Mouse (Mus musculus) 3134 (cell line): Measurements from ENCODE around the gene Tspan11.

Experiments used
- DNase-seq: peaks from one replicate; pipeline ENCODE4 v3.0.0-alpha.2; 2011; ENCODE audit warnings: low spot score; ENCODE audit not compliant: insufficient read length; ENCODE audit errors: extremely low read depth

The Tspan11 gene

DNA sequence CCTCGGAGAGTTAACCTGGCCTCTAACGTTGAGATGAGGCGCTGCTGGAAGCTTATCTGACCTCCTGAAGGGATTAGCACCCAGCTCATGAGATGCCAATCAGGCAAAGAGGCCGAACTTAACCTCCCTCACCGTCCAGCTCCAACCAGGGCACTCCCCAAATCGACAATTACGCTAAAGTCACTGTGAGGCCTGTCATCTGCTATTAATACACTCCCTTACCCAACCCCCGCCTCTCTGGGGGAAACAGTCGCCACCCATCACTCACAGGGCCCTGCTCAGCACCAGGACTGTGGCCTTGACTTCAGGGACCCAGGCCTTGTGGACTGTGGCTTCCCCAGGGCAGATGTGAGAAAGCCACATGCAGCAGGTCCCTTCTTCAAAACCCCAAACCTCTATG lies 99.0 kb downstream of the Tspan11 start:
- DNase-seq = no peak

DNA sequence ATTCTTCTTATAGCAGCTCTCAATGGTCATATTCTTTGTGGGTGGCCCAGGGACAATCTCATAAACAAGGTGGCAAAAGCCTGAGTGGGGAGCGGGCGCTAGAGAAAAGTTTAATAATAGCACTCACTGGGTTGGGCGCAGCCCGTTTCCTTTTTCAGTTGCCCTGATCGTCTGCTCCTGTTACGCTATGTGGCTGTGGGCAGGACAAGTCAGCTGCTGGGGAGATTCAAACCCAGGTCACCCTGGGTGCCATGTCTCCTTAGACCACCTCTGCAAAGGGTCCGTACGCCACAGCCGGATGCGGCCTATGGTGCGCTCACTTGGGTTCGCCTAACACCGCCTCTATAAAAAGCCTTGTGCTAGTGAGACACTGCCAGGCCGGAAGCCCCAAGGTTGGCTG lies 100.0 kb downstream of the Tspan11 start:
- DNase-seq = no peak

DNA sequence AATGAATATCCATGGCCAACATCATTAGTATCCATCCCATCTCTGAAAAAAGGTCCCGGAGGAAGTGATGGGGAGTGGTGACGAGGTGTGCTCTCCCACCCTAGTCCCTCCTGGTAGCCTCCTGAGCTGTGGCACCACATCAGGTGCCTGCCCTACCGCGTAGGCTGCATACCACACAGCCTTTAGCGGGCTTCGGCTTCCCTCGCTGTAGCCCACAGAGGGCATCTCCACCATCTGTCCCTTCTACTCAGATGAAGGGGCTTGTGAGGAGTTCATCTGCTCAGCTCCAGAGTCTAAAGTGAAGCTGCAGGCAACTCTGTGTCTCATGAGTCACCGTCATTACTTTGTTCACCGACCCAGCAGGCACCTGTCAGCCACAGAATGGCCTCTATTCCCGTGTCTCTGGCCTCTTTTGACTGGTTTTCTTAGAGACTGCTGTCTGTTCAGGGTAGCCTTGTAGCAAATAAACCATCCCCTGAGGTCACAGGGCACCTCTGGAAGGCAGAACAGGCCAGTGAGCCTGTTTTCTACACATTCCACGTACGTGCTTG lies 101.6 kb downstream of the Tspan11 start:
- no peak for DNase-seq

DNA sequence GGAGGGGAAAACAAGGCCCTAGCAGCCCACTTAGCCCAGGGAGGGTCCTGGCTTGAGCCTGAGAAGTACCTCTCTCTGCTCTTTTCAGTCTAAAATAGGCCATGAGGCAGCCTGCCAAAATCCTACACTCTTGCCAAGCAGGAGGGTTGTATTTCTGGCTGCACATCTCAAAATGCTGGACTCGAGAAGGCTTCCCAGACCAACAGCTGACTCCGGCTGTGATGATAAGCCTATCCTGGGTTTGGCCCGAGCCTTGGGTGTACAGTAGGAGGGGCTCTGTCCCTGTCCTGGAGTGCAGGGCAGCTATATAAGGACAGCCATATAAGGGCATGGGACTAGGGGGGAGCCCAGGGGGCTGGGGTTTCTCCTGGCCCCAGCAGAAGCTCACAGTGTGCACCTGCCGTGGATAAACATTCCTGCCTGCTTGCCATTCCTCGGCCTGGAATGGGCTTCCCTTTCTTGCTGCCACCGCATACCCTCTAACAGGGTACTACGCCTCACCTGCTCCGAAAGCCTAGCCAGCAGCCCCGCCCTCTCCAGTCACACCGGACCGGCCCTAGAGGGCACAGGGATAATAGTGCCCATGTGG lies 102.3 kb downstream of the Tspan11 start:
- no peak for DNase-seq

DNA sequence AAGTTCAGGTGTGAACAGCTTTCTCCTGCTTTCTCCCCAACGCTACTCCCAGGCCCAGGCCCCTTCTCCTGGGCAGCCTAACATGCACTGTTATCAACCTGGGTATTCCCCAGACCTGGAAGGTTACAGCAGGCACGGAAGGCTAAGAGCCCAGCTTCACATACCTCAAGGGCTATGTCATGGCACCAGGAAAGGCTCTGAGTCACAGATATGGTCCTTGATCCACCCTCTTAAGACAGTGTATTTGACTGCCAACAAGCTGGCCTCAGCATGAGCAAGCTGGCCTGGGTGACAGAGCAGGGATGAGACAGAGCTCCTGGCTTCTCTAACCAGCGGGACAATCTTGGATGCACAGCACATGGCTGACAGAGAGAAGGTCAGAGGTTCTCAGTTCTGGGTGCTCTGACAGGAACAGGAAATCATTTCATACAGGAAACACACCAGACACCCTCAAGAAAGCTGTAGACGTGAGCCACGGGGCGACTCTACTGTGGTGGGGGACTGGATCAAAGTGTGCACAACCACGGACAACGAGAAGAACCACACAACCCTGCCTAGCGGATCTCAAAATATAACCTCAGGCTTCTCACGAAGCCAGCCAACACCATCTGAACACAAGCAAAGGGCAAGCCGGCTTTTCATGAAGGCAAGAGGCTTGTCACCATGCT lies 104.3 kb downstream of the Tspan11 start:
- peak; percentile 76 for DNase-seq

DNA sequence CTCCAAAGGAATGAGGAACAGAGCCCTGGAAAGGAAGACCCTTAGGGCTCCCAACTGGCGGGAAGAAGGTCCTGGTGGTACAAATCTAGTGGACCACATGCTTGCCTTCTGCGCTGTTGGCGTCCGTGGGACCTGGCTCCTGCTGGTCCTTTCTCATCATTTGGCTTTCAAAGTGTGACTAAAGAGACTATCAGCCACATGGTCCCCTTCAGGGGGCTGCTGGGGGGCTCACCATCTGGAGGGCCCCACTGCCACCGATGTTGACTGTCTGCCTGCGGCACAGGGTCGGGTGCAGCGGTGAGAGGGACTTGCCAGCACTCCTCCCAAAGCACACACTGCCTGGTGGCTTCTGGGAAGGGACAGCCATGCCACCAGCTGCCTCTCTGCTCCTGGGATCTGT lies 105.6 kb downstream of the Tspan11 start:
- no peak for DNase-seq

DNA sequence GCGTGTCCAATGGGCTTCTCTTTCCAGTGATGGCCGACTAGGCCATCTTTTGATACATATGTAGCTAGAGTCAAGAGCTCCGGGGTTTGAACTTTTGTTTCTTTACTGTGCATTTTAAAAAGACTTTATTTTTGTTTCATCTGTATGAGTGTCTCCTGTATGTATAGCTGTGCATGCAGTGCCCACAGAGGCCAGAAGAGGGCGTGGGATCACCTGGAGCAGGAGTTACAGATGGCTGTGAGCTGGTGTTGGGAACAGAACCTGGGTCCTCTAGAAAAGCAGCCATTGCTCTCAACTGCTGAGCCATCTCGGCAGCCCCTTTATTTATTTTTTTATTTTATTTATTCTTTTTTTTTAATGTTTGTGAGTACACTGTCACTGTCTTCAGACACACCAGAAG lies 109.5 kb downstream of the Tspan11 start:
- DNase-seq = no peak

DNA sequence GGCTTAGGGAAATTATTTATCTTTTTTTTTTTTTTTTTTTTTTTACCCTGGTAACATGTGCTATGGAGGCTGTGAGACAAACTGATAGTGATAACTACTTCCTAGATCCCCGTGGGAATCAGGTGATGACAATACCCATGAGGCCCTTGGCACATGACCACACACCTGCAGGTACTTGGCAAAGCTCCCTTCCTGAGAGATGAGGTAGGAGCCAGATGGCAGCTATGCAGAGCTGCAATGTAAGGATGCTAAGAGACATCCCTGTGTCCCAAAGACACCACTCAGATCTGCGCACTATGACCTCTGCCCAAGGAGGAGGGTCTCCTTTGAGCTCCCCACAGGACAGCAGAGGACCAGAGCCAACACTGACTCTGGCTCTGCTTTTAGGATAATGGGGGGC lies 111.7 kb downstream of the Tspan11 start:
- DNase-seq = no peak

DNA sequence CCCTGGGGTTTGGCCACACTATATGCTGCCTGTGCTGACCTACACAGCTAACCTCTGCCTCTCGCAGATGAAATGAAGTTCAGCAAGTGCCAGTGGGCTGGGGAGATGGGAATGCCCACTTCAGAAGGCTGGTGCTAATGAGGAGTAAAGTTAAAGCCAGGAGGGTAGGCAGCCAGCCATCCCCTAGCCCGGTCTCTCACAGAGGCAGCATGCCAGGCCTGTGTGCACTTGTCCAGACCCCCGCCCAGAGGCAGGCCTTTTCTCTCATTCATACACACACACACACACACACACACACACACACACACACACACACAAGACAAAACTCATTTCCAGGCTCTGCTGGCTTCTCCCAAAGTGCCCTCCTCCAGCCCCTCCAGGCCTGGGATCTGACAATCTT lies 113.4 kb downstream of the Tspan11 start:
- no peak for DNase-seq

DNA sequence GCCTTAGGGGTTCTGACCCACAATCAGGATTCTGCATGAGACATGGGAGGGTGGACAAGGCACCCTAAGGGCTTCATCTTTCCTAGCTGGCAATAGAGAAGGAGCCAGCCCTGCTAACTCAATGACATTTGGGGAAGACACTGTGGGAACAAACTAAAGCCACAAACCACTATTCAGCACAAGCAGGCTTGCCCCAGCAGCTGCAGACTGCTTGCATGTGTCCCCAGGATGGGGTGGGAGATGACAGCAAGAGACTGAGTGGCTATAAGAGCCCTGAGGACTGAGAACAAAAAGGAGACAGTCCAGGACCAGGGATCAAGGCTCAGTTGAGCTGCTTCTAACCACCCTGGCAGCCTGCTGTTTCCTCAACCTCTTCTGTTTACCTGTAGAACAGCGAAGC lies 114.2 kb downstream of the Tspan11 start:
- DNase-seq = no peak

DNA sequence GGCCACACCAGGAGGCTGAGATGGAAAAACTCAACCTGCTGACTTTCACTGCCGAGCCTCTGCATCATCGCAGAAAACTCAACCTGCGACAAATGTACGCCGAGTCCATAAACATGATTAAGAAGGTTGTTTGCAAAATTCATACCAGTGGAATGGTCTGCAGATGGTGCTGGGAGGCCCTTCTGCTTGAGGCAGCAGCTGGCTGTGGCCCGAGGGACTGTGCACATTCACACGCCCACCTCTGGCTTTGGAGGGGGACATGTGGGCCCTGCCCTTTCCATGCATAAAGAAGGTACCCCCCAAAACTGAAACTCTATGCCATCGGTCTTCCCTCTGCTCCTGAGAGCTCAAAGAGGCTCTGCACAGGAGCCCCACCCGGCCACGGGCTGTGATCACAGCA lies 114.7 kb downstream of the Tspan11 start:
- no peak for DNase-seq

DNA sequence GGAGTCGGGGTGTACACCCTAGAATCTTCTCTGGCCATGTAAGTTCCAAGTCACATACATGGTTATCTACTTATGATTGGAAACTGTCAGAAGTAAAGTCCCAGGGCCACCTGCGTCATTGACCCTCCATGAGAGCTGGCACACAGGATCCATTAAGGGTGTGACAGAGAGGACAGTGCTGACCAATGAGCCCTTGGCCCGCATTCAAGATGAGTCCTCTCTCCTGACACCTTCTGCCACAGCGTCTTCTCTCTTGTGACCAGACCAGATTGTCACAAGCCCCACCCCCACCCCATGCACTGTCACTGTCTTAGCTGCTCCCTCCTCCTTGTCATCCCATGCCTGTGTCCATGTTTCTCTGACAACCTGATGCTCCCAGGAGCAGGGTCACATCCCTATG lies 115.3 kb downstream of the Tspan11 start:
- no peak for DNase-seq

DNA sequence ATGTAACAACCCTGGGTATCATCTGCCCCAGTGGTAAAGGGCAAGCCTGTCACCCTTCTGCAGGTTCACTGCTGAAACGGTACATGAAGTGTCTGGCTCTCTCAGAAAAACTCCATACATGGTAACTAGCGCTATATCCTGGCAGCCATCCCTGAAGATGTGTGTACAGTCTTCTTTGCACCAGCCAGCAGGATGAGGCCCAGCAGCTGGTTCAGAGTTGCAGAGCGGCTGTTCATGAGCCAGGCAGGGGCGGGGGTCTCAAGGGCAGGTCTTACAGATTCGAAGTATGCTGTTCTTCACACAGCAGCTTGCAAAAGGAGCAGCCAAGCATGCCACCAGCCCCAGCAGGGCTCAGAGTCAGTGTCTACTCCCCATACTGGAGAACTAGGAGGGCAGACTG lies 116.2 kb downstream of the Tspan11 start:
- DNase-seq = no peak
